Mouse (Mus musculus): ENCODE data around the gene Selenoh.

Gene Selenoh

DNA sequence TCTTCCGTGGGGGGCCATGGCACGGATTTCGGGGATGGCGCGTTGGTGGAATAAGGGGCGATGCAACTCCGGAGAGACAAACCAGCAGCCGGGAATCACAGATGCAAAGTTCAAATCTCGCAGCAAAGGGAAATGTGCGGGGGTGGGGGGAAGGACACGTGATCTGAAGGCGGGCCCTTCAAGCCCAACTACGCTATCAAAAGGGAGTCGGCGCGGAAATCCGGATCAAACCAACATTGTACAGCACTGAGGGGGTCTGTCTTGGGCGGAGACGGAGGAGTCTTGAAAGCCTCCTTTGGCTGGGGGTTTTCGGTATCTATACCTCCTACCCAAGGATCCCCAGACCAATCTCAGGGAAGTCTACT lies at the start of gene Selenoh:
Gene Selenoh (minus strand): TSS at position 202 of the 365 bp plus-strand sequence.
- in situ Hi-C loops (cut with MboI; ENCODE audit: low sequenced_read_pairs) = no loop called here

DNA sequence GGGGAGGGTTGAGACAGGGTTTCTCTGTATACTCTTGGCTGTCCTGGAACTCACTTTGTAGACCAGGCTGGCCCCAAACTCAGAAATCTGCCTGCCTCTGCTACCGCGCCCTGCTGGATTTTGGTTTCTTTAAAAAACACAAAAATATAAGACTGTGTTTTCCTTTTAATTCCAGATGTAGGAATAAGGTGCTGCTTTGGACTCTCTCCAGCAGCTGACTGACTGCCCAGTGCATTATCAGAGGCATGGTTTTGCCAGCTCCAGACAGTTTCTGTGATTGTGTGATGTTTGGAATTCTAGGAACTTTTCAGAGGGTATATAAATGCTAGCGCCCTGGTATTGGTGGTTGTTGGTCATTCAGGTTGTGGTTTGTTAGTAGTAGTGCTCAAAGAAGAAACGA lies 46.8 kb upstream of the Selenoh start:
- in situ Hi-C loops (cut with MboI; ENCODE audit: low sequenced_read_pairs) = loop anchor here (25.0 kb wide), 1 partner anchor 320 kb away; the partner anchor contains the start of genes P2rx3, Ssrp1 and Tnks1bp1

DNA sequence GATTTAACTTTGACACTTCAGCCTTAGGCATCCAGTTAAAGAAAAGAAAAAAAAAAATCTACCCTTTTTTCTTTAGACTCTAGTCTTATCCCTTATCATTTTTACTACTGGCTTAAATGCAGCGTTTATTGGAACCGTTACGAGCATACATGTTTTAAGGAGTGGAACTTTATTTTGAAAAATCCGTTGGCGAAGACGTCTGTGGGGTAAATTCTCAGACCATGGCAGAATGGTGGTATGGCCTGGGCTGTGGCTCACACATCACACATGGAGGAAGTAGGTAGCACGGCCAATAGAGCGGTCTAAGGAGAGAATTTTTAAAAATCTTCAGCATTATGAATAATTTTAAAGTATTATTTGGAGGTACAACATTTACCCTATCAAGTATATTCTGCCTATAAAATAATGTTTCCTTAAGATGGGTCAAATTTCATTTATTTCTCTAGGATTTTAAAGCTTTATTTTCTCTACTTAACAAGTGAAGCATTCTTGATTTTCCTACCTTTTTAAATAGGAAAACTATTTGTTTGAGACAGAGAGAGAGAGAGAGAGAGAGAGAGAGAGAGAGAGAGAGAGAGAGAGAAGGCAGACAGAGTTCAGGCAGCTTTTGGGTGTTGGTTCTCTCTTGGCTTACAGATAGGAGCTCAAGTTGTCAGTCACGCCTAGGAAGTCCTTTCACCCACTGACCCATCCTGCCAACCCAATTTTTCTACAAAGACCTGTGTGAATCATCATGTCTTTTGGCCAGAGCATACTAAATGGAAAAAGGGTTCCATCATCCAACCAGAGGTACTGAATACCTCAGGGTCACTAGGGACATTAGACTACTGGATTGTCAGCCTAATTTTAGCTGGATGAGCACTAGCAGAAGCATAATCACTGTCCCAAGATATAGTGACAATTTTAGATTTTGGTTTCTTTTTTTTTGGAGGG lies 46.1 kb upstream of the Selenoh start:
- in situ Hi-C loops (cut with MboI; ENCODE audit: low sequenced_read_pairs) = loop anchor here (25.0 kb wide), 1 partner anchor 321 kb away; the partner anchor contains the start of genes P2rx3, Ssrp1 and Tnks1bp1

DNA sequence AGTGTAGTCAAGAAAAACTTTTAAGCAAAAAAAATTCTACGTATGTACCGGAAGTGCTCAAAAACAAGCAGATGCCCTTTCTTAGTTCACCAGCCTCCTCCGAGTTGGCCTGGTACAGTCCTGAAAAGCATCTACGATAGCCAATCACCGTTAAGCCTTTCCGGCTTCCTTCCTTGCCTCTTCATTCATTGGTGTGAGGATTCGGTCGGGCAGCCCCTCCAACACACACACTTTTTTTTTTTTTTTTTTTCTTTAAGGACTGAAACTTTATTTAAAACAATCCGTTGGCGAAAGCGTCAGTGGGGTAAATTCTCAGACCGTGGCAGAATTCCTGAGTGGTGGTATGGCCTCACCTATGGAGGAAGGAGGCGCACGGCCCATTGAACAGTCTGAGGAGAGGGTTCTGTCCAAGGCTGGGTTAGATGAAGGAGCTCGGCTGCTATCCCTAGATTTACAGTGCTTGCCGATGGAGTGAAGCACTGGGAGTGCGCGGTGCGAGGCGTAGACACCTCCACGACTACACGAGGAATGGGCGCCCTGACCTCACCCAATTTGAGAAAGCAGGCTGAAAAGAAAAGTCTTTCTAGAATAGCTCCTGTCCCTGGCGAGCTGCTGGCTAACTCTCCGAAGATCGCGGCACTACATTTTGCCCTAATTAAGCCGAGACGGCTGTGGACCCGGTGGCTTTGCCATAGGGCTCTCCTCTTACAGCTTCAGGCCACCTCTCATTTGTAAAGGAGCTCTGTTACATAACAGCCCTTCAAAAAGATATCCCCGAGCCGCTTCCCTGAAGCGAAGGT lies 45.2 kb upstream of the Selenoh start:
- in situ Hi-C loops (cut with MboI; ENCODE audit: low sequenced_read_pairs) = loop anchor here (25.0 kb wide), 1 partner anchor 322 kb away; the partner anchor contains the start of genes P2rx3, Ssrp1 and Tnks1bp1

DNA sequence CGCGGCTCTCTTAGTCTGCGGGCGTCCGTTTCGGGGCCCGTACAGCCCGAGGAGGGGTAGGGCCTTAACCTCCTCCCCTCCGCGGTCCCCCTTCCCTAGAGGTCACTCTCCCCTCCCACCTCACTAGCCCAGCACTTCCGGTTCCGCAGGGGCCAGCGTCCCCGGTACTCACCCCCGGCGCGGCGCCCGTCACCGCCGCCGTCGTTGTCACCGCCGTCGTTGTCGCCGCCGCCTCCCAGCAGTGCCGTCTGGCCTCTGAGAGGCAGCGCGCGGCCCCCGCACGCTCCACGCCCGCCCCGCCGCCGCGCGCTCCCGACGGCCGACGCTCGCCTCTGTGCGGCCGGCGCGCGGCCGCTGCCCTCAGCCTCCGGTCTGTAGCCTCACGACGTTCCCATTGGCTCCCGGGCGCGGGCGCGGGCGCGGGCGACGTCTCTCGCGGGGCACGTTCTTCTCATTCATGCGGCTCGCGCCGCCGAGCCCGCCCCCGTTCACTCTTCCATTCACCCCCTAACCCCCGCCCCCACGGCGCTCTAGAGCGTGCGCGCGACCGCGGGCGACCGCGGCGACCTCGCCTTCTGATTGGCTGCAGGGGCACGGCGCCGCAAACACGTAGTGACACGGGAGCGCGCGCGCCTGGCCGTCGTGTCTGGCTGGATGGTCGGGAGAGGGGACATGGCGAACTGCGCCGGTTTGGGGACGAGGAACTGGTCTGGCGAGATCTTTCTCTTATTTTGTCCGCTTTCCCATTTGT lies 44.4 kb upstream of the Selenoh start, which contains the start of gene Zdhhc5:
Gene Zdhhc5 (minus strand): TSS at position 370 of the 751 bp plus-strand sequence.
- in situ Hi-C loops (cut with MboI; ENCODE audit: low sequenced_read_pairs) = loop anchor here (25.0 kb wide), 1 partner anchor 322 kb away; the partner anchor contains the start of genes P2rx3, Ssrp1 and Tnks1bp1

DNA sequence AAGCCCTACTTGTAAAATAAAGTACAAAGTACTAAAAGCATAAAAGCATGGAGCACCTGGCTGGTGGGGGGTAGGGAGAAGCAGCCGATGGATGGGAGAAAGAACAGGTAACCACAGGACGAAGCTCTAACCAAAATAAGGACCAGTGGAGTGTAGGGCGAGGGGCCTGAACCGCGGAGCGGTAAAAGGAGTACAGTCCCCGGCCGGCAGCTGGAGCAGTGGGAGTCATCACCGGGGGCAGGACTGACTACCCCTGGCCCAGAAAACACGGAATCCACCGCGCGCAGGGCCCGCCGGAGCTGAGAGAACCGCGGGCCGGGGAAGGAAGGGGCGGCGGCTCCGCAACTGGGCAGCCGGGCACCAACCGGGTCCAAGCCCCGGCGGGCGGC lies 43.8 kb upstream of the Selenoh start:
- in situ Hi-C loops (cut with MboI; ENCODE audit: low sequenced_read_pairs) = loop anchor here (25.0 kb wide), 1 partner anchor 323 kb away; the partner anchor contains the start of genes P2rx3, Ssrp1 and Tnks1bp1

DNA sequence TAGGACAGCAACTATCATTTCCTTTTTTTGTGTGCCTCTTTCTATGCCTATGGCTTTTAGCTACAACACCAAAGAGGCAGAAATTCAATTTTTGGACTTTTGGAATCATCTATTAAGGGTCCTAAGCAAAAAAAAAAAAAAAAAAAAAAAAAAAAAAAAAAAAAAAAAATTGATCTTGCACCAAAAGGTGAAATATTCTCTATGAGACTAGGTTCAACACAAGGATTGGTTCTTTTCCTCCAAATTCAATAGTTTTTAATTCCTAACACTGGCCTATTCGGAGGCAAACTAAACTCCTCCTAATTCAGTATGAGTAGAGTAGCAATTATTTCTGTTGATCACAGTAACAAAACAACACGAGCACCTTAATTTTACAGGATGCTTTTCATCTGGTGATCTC lies 41.3 kb upstream of the Selenoh start:
- in situ Hi-C loops (cut with MboI; ENCODE audit: low sequenced_read_pairs) = loop anchor here (25.0 kb wide), 1 partner anchor 325 kb away; the partner anchor contains the start of genes P2rx3, Ssrp1 and Tnks1bp1

DNA sequence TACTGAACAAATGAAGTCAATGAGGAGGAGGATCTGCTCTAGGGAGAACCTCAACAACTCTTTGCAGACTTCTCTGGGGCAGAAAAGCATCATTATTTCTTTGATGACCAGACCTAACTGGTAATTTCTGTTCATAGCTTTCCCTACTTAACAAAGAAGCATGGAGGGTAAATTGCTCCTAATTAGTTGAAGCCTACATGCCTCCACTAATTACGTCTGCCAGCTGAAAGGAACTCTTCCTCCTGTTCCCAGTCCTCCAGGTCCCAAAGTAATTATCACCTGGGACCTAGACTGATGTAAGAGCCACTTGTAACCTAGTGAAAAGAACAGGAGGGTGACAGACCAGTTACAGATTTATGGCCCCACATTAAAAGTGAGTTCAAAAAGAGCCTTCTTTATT lies 37.0 kb upstream of the Selenoh start:
- in situ Hi-C loops (cut with MboI; ENCODE audit: low sequenced_read_pairs) = loop anchor here (25.0 kb wide), 1 partner anchor 330 kb away; the partner anchor contains the start of genes P2rx3, Ssrp1 and Tnks1bp1

DNA sequence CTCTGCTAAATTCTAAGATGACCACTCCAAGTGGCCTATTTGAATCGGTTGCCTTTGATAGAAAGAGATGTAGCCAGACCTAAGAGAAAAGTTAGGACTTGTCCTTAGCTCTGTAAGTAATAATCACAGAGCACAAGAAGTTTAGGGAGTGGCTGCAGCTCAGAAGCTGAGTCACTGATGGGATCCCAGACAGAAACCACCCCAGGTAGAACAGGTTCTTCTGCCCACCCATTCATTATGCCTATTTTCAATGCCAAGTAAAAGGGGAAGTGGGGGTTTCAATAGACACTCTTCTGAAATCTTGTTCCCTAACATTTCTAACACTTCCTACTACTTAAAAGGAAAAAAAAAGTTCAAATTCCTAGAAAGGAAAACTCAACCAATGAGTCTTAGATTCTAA lies 34.7 kb upstream of the Selenoh start:
- in situ Hi-C loops (cut with MboI; ENCODE audit: low sequenced_read_pairs) = loop anchor here (25.0 kb wide), 1 partner anchor 332 kb away; the partner anchor contains the start of genes P2rx3, Ssrp1 and Tnks1bp1

DNA sequence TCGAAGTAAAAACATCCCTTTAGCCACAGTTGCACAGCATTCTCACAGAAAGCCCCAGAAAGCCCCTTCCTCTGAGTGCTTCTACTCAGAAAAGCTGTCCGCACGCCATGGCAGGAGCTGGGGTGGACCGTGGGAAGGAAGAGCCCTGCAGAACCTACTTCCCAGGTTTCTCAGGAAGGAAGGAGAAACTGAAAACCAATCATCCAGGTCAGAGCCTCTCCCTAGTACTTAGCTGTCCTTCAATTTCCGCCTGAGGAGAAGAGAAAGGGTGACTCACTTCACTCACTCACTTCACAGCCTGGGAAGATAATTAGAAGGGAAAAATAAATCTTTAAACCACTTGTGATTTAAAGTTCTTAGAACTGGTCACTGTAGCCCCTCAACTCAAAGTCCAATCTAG lies 33.8 kb upstream of the Selenoh start:
- in situ Hi-C loops (cut with MboI; ENCODE audit: low sequenced_read_pairs) = loop anchor here (25.0 kb wide), 1 partner anchor 333 kb away; the partner anchor contains the start of genes P2rx3, Ssrp1 and Tnks1bp1

DNA sequence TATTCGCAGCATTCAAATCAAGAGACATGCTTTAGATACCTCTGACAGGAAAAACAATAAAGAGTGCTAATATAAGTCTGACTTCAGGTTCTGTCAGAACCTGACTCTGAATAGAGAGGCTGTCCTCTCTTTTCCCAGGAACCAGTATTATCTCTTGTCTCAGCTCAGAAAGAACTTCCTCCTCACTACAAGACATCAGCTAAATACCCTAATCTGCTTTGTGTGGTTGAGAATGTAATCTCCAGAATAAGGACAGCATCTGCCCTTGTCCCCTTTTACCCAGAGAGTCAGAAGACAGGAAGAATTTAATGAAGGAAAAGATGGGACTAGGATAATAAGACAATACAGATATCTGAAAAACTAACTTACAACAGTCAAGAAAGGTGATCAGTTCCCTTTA lies 32.9 kb upstream of the Selenoh start:
- in situ Hi-C loops (cut with MboI; ENCODE audit: low sequenced_read_pairs) = loop anchor here (25.0 kb wide), 1 partner anchor 334 kb away; the partner anchor contains the start of genes P2rx3, Ssrp1 and Tnks1bp1

DNA sequence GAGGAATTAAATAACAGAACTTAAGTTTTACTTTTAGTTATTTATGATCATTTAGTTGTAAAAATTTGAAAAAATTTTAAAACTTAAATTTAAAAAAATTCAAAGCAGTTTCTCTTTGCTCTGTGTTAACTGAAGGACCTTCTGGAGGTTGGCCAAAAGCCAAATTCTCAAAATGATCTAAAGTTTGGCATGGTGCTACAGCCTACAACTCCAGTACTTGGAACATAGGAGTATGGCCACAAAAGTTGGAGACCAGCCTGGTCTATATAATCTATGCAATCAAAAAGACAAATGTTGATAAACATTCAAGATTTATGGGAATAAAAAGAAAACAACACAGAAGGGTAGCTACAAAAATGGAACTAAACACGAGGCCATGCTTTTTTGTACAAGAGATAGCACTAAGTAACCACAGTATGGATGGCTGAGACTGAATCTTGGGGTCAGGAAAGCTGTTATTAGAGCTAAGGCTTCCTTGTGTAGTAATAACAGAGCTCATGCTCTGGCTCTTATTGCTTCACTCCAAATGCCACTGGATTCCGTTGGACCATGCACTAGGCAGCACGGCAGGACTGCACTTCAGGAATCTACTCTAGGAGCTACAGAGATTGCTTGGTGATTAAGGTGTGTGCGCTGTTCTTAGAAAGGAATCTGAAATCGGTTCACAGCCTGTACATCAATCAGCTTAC lies 24.6 kb upstream of the Selenoh start:
- in situ Hi-C loops (cut with MboI; ENCODE audit: low sequenced_read_pairs) = no loop called here

DNA sequence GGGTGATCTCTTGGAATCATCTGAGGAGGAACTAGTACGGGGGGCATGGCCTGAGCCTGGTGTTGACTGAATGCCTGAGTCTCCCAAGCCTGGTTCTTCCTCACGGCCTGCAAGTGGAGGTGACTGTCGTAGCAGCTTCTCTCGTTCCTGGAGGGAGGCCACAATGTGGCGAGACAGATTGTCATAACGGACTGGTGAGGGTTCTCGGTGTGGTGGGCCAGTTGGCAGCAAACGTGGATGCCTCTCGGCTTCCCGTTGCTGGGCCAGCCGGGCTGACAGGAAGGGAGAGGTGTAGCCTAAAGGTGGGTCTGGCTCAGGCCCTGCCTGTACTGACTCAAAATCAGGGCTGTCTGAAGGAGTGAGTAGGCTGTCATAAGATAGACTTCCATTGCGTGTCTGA lies 19.5 kb upstream of the Selenoh start:
- in situ Hi-C loops (cut with MboI; ENCODE audit: low sequenced_read_pairs) = no loop called here

DNA sequence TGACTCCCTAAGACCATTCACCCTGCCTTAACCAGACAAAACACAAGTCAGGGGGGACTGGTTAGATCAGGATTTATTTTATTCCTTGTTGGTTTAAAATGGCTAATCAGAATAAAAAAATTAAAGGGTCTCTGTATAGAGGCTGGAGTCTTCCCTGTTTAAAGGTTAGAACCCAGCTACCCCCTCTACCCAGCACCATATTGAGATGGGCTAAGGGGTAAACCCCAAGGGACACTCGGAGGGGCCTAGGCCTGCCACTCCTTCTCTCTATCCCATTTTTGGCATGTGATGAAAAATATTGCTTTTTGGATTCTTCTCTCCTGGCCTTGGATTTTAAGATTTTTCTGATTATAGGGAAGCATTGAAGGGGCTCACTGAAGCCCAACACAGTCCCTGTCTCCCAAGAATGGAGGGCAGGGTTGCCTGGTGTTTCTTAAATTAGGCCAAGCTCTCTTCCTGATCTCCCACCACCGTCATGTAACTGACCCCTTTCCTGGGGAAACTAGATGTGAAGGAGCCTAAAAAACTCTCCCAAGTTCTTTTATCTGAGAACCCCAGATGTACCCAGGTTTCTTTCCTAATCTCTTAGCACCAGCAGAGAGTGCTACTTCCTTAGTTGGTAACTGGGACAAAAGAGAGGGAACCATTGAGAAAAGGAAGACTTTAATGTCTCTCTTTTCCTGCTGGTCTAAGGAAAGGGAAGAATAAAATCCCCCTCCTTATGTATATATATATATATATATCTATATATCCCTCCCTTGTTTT lies 17.7 kb upstream of the Selenoh start:
- in situ Hi-C loops (cut with MboI; ENCODE audit: low sequenced_read_pairs) = no loop called here

DNA sequence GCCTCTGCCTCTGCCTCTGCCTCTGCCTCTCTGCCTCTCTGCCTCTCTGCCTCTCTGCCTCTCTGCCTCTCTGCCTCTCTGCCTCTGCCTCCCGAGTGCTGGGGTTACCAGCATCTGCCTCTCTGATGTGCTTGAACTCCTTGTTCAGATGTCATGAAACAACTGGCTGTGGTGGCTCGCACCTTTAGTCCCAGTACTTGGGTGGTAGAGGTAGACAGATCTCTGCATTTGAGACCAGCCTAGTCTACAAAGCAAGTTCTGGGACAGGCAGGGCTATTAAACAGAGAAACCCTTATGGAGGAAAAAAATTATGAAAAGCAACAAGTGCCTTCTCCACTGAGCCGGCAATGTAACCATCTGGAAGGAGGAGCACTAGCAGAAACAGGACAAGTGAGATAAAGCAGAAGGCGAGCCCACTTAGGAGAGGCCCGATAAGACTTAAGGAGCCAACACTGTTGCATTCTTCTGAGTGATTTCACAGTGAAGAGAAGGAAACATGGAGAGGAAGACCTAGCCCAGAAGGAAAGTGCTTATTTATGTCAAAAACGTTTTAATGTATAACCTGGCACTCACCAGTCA lies 12.1 kb upstream of the Selenoh start:
- in situ Hi-C loops (cut with MboI; ENCODE audit: low sequenced_read_pairs) = no loop called here

DNA sequence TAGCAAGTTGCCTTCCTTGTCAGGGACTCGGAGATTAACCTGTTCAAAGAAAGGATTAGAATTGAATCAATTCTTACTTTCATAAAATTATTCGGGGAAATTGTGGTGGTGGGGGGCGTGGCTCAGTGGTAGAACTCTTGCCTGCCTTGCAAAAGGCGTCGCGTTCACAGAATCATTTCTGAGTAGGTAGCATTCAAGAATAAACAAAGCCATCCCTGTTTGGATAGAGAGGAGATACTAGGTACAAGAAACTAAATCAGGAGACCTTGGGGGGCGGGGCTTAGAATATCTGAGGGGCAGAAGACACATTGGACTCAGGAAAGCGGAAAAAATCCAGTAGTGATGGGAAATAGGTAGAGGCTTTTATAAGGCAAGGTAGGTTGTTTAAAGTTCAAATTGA lies 8.4 kb upstream of the Selenoh start, which contains the start of gene Tmx2:
Gene Tmx2 (minus strand): TSS at position 125 of the 400 bp plus-strand sequence.
- in situ Hi-C loops (cut with MboI; ENCODE audit: low sequenced_read_pairs) = no loop called here

DNA sequence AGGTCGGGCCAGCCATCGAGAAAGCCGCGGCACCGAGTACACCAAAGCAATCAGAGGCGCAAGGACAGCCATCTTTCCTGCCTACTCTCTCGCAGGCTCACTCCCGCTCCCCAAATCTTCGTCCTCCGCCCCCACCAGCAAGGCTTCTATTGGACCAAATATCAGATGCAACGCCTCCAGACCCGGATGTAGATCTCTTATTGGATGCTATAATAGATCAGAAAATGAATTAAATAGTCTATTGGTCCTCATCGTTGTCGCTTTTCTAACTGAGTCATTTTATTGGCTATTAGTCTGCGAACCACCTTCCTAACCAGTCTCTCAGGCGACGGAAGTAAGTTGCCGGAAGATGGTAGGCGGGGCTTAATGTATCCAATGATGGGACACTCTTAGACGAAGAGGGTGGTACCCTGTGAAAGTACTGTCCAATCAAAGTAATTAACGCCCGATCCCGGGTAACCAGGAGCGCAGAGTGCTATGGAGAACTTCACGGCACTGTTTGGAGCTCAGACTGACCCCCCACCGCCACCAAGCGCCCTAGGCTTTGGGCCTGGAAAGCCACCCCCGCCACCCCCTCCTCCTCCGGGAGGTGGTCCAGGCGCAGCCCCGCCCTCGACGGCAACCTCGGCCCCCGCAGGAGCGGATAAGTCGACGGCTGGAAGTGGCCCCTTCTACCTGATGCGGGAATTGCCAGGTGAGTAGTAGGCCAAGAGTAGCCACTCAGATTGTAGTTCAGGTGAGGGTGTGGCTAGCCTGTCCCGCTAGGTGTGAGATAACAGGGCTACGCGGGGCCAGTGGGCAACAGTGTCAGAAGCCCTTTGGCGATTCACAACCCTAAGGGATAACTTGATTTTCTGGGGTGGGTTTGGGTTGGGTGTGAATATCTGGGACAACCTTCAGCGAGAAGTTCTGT lies 7.7 kb upstream of the Selenoh start, which contains the start of the genes Gm28635 and Med19:
Gene Gm28635 (minus strand): TSS at position 74 of the 913 bp plus-strand sequence.
Gene Med19 (plus strand): TSS at position 435 of the 913 bp plus-strand sequence.
- in situ Hi-C loops (cut with MboI; ENCODE audit: low sequenced_read_pairs) = no loop called here

Data from CH12F3 (cell line).